Mouse (Mus musculus) olfactory bulb, adult 2 months (tissue): ENCODE measurements around the gene Cant1.

Source experiments
- CTCF ChIP-seq: fragments of 200-500 bp; IDR thresholded peaks from 2 replicates; pipeline ENCODE4 v1.5.1; 2012; ENCODE audit warnings: low read depth, mild to moderate bottlenecking, low read length, moderate library complexity; ENCODE audit not compliant: insufficient read depth
- POLR2A ChIP-seq: fragments of 200-500 bp; IDR thresholded peaks from 2 replicates; pipeline ENCODE4 v1.6.1; 2012; ENCODE audit warnings: mild to moderate bottlenecking, low read depth, low read length, moderate library complexity; ENCODE audit not compliant: insufficient read depth

DNA sequence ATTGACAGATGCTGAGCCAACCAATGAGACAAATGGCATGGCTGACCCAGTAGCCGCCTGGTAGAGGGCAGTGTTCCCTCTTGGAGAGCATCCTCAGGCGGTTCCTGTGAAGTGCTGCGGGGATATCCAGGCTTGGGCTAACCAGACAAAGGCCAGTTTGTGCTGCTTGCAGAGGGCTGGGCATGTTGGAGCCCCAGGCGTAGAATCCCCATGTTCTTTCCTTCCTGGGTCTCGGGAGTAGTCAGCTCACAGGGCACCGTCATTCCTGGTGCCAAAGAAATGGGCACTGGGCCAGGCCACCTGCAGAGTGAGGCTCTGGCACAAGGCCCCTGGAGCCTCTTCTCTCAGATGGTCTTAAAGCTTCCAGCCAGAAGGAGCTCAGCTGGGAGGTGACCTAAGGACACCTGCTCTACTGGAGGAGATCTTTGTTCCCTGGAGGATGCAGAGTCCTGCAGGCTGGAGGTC lies 17.6 kb upstream of the Cant1 start:
- TF ChIP-seq CTCF = no peak
- no peak for TF ChIP-seq POLR2A
